ENCODE assay signal across 10 mouse cellular contexts in the genomic region with DNA sequence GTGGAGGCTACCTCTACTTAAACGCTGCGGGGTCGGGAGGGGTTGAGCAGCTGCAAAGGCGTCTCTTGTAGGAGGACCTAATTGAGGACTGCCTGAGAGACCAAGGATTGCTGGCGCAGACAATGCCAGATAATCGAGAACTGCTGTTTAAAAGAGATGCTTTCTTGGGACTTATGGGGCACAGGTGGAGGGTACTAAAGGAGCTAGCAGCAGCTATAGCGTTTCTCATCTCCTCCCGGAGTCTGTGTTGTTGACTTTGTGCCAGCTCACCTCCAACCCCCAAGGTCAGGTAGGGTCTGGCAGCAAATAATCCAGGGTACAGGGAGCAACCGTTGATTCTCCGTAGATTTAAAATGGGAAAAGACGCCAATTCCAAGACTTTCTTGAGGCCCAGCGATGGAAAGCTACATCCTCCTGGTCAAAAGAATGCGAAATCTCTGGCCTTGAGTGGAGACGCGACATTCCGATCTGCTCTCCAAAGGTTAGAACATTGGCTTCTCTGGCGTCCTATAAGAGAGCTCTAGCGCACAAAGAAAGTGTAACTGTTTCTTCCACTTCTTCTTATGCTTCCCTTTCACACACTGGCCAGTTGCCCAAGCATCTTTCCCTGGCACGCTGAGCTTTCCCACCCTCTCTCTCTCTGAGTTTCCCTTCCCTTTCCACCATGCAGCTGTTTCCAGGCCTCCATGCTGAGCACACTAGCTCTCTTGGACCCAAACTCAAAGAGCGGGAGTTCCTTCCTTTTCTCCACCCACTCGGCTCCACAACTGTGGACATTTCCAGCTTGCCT.
DNase-seq lines count a peak whose midpoint lies in the region; ATAC-seq lines count a peak whose summit lies in the region.
"Had no signal": no experiment of that assay in that cellular context is flagged by ENCODE, and none has a peak within 500 bp of the region (broad histone marks: within the 10 kb centered on the region; RNA-seq: fewer than 3 reads in every experiment).

No protein-coding gene starts in this region.

- H3K4me3 ChIP-seq in embryonic facial prominence, embryonic 14.5 days (ENCODE audit: low read depth, low read length), result no peak overlapping the region
- no peak overlapping the region for H3K4me3 ChIP-seq in embryonic facial prominence, embryonic 10.5 days
- no peak overlapping the region for H3K4me3 ChIP-seq in lung, embryonic 16.5 days (ENCODE audit: low read length)
- no peak overlapping the region for H3K4me3 ChIP-seq in midbrain, embryonic 16.5 days (ENCODE audit: low read depth, low read length)
- H3K4me3 ChIP-seq: erythroblast, embryonic 14.5 days; neural tube, embryonic 15.5 days had no signal

- DNase-seq in embryonic facial prominence, embryonic 14.5 days (ENCODE audit: low spot score), result peak; percentile 17
- no peak for DNase-seq in embryonic facial prominence, embryonic 10.5 days (ENCODE audit: low spot score)
- DNase-seq in right cerebral cortex, adult 18-20 months, result peak; percentile 43
- DNase-seq in right cerebral cortex, postnatal 25 days, result no peak
- DNase-seq in adrenal gland, postnatal 14 days, result no peak
- DNase-seq in layer of hippocampus, adult 9-10 months (ENCODE audit: low spot score), result no peak

- no peak for ATAC-seq in embryonic facial prominence, embryonic 14.5 days (ENCODE audit: low read depth)
- ATAC-seq in lung, embryonic 16.5 days (ENCODE audit: low read depth), result peak; percentile 91
- no peak for ATAC-seq in midbrain, embryonic 16.5 days

- no peak overlapping the region for H3K4me2 ChIP-seq in embryonic facial prominence, embryonic 14.5 days (ENCODE audit: low read depth, low read length)
- no peak overlapping the region for H3K4me2 ChIP-seq in lung, embryonic 16.5 days (ENCODE audit: low read depth, low read length)
- no peak overlapping the region for H3K4me2 ChIP-seq in midbrain, embryonic 16.5 days (ENCODE audit: low read length)
- H3K4me2 ChIP-seq: neural tube, embryonic 15.5 days had no signal

- H3K27ac ChIP-seq in embryonic facial prominence, embryonic 14.5 days (replicated peaks; ENCODE audit: low read depth, low read length), result no peak overlapping the region
- no peak overlapping the region for H3K27ac ChIP-seq in embryonic facial prominence, embryonic 10.5 days (replicated peaks)
- H3K27ac ChIP-seq in lung, embryonic 16.5 days (ENCODE audit: low read length), result peak overlapping the region; percentile 67
- H3K27ac ChIP-seq in midbrain, embryonic 16.5 days (ENCODE audit: low read length), result no peak overlapping the region
- H3K27ac ChIP-seq: neural tube, embryonic 15.5 days had no signal

- H3K4me1 ChIP-seq in embryonic facial prominence, embryonic 14.5 days (ENCODE audit: control insufficient read depth, insufficient read depth, low read length), result no peaks in the 10 kb centered on the region
- no peaks in the 10 kb centered on the region for H3K4me1 ChIP-seq in embryonic facial prominence, embryonic 10.5 days
- H3K4me1 ChIP-seq in lung, embryonic 16.5 days (replicated peaks; ENCODE audit: control insufficient read depth, insufficient read depth, low read length), result no peaks in the 10 kb centered on the region; the same call in 1 of the 2 replicates
- H3K4me1 ChIP-seq in midbrain, embryonic 16.5 days (ENCODE audit: control insufficient read depth, insufficient read depth, low read length), result no peaks in the 10 kb centered on the region
- H3K4me1 ChIP-seq: neural tube, embryonic 15.5 days had no signal

- H3K9me3 ChIP-seq in embryonic facial prominence, embryonic 14.5 days (ENCODE audit: control insufficient read depth, low read length), result no peaks in the 10 kb centered on the region
- H3K9me3 ChIP-seq in embryonic facial prominence, embryonic 10.5 days, result no peaks in the 10 kb centered on the region
- no peaks in the 10 kb centered on the region for H3K9me3 ChIP-seq in lung, embryonic 16.5 days (ENCODE audit: control insufficient read depth, low read length)
- H3K9me3 ChIP-seq in midbrain, embryonic 16.5 days (replicated peaks; ENCODE audit: control insufficient read depth, low read length, poor library complexity, severe bottlenecking), result no peaks in the 10 kb centered on the region
- H3K9me3 ChIP-seq: neural tube, embryonic 15.5 days had no signal

- WGBS in embryonic facial prominence, embryonic 14.5 days, result 86% methylated on average over 21 of the region's 21 CpGs
- WGBS in embryonic facial prominence, embryonic 10.5 days, result 92% methylated on average over 21 of the region's 21 CpGs
- 66% methylated on average over 21 of the region's 21 CpGs for WGBS in lung, embryonic 16.5 days
- WGBS in midbrain, embryonic 16.5 days, result 94% methylated on average over 21 of the region's 21 CpGs

- H3K27me3 ChIP-seq in embryonic facial prominence, embryonic 14.5 days (replicated peaks; ENCODE audit: control insufficient read depth, insufficient read depth, low read length), result no peaks in the 10 kb centered on the region
- no peaks in the 10 kb centered on the region for H3K27me3 ChIP-seq in embryonic facial prominence, embryonic 10.5 days (replicated peaks; ENCODE audit: low read depth, poor library complexity, severe bottlenecking)
- H3K27me3 ChIP-seq in lung, embryonic 16.5 days (ENCODE audit: control insufficient read depth, insufficient read depth, low read depth, low read length), result no peaks in the 10 kb centered on the region
- H3K27me3 ChIP-seq in midbrain, embryonic 16.5 days (ENCODE audit: control insufficient read depth, insufficient read depth, low read depth, low read length), result no peaks in the 10 kb centered on the region
- H3K27me3 ChIP-seq: neural tube, embryonic 15.5 days had no signal

- H3K36me3 ChIP-seq in embryonic facial prominence, embryonic 14.5 days (ENCODE audit: control insufficient read depth, insufficient read depth, low read length), result no peaks in the 10 kb centered on the region
- H3K36me3 ChIP-seq in embryonic facial prominence, embryonic 10.5 days (replicated peaks), result no peaks in the 10 kb centered on the region
- H3K36me3 ChIP-seq in lung, embryonic 16.5 days (ENCODE audit: control insufficient read depth, insufficient read depth, low read length), result no peaks in the 10 kb centered on the region
- no peaks in the 10 kb centered on the region for H3K36me3 ChIP-seq in midbrain, embryonic 16.5 days (ENCODE audit: control insufficient read depth, insufficient read depth, low read length)
- H3K36me3 ChIP-seq: neural tube, embryonic 15.5 days had no signal

- no peak overlapping the region for H3K9ac ChIP-seq in embryonic facial prominence, embryonic 14.5 days (ENCODE audit: low read depth, low read length)
- no peak overlapping the region for H3K9ac ChIP-seq in lung, embryonic 16.5 days (ENCODE audit: low read length)
- H3K9ac ChIP-seq in midbrain, embryonic 16.5 days (ENCODE audit: low read depth, low read length), result no peak overlapping the region
- H3K9ac ChIP-seq: neural tube, embryonic 15.5 days had no signal

Comparison
In these comparisons a context has a peak if more than half of its experiments do, and no peak if none do; other contexts are left out.
1. DNase-seq: peak in embryonic facial prominence, embryonic 14.5 days (single experiment) and right cerebral cortex, adult 18-20 months (single experiment); none in embryonic facial prominence, embryonic 10.5 days (single experiment), right cerebral cortex, postnatal 25 days (single experiment), adrenal gland, postnatal 14 days (single experiment) and layer of hippocampus, adult 9-10 months (single experiment).